Mouse (Mus musculus): Measurements from ENCODE around the gene Kars. TPM values are rescaled to one million over a fixed set of nuclear protein-coding genes. Genes with fewer than 3 reads are reported as not detected.

Kars gene
- polyA plus RNA-seq, 1 experiment from 2014 or later: 213 TPM

DNA sequence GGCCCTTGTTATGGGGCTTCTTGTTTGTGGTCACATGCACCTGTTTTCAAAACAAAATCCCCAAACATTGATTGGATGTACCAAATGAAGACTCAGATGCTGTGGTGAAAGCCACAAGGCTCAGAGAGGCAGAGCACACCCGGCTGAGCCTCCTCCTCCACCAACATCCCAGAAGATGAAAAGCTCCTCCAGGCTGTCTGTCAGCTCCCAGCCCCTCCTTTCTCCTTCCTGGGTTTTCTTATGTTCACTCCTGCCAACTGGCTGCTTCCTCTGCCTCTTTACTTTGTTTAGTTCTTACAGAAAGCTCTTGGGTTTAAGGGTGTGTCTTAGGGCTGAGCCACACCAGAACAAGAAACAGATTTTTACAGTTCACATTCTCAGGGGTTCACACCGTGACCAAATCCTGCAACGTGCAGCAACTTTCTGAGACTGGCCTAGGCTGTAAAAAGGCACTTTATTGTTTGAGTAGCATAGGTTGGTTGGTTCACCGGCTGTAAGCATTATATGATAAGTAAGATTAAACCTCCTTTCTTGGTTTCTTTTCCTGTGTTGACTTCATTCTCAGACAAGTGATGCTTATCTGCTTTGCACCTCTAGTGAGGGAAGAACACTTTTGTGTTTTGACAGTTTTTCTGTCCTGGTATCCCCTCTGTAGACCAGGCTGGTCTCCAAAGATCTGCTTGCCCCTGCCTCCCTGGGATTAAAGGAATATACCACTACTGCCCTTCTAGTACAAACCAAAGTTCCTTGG, 56.1 kb downstream of the Kars start:
- no peak overlapping the region for H3K4me3 ChIP-seq (ENCODE audit: low read length)
- H3K9ac ChIP-seq (replicated peaks; ENCODE audit: low read length): no peak overlapping the region
- no peaks in the 10 kb centered on the region for H3K27me3 ChIP-seq (ENCODE audit: insufficient read depth, low read length)
- H3K4me2 ChIP-seq (replicated peaks; ENCODE audit: low read depth, low read length): no peak overlapping the region
- 81% methylated on average over 4 of the region's 4 CpGs for WGBS
- ATAC-seq (ENCODE audit: low FRiP score, low TSS enrichment): no peak
- H3K9me3 ChIP-seq (ENCODE audit: low read length): no peaks in the 10 kb centered on the region
- peaks cover 48% of the 10 kb centered on the region for H3K36me3 ChIP-seq (ENCODE audit: insufficient read depth, low read length)
- H3K4me1 ChIP-seq (ENCODE audit: insufficient read depth, low read length): no peaks in the 10 kb centered on the region
- no peak overlapping the region for H3K27ac ChIP-seq (ENCODE audit: low read length)

DNA sequence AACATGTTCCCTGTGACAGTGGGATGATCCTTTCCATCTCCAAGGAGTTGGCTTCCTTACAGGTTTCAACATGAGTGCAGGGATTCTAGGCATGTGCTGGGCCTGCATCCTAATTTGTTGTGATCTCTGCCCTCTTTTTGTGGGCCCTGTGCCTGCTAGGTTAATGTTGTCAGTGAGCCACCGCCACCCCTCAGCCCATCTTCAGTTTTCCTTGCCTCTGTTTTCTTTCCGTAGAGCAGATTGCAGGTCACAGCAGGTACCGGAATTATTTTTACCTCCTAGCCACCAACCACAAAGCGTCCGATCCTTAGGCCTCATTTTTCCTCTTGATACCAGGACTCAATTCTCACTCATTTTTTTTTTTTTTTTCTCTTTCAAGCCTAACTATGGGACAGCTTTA, 59.2 kb downstream of the Kars start:
- ATAC-seq (ENCODE audit: low FRiP score, low TSS enrichment): no peak
- Histone ChIP-seq H3K36me3 (ENCODE audit: insufficient read depth, low read length) (peaks cover 51% of the 10 kb centered on the region), H3K27me3 (ENCODE audit: insufficient read depth, low read length) (no peaks in the 10 kb centered on the region), H3K4me2 (replicated peaks; ENCODE audit: low read depth, low read length) (no peak overlapping the region), H3K9ac (replicated peaks; ENCODE audit: low read length) (no peak overlapping the region), H3K9me3 (ENCODE audit: low read length) (no peaks in the 10 kb centered on the region), H3K27ac (ENCODE audit: low read length) (no peak overlapping the region), H3K4me1 (ENCODE audit: insufficient read depth, low read length) (no peaks in the 10 kb centered on the region), H3K4me3 (ENCODE audit: low read length) (no peak overlapping the region)
- 93% methylated on average over 5 of the region's 5 CpGs for WGBS

DNA sequence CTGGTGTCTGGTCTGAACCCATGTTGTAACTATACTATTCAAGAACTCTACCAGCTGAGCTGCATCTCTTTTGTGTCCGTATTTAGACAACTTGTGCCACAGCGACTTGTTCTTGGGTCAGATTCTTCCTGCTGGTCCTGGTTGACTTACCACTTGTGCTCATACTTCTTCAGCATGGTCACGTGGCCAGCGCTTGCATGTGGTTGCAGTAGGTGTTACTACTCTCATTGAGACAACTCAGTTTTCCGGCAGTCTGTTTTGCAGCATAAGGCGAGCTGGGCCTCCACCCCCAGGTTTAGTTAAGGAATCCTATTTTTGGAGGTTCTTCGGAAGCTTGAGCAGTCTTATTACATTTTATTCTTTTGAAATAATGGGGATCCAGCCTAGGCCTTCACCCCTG, 59.8 kb downstream of the Kars start:
- no peak for ATAC-seq (ENCODE audit: low FRiP score, low TSS enrichment)
- no peak overlapping the region for H3K4me2 ChIP-seq (replicated peaks; ENCODE audit: low read depth, low read length)
- no peak overlapping the region for H3K27ac ChIP-seq (ENCODE audit: low read length)
- H3K9me3 ChIP-seq (ENCODE audit: low read length): no peaks in the 10 kb centered on the region
- no peaks in the 10 kb centered on the region for H3K4me1 ChIP-seq (ENCODE audit: insufficient read depth, low read length)
- WGBS: 92% methylated on average over 7 of the region's 7 CpGs
- H3K4me3 ChIP-seq (ENCODE audit: low read length): no peak overlapping the region
- no peak overlapping the region for H3K9ac ChIP-seq (replicated peaks; ENCODE audit: low read length)
- no peaks in the 10 kb centered on the region for H3K27me3 ChIP-seq (ENCODE audit: insufficient read depth, low read length)
- peaks cover 46% of the 10 kb centered on the region for H3K36me3 ChIP-seq (ENCODE audit: insufficient read depth, low read length)

DNA sequence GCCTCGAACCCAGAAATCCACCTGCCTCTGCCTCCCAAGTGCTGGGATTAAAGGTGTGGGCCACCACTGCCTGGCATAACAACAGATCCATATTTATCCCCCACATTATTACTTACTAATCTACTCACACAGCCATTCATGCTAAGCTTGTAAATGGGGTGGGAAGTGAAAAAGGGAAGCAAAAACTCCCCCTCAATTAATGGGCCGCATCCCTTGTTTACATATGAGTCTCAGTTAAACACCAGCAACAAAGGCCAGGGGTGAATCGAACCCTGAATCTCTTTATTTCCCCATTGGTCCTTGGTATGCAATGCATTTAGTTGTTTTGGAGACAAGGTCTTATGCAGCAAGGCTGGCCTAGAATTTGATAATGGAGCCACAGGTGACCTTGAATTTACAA, 60.3 kb downstream of the Kars start:
- 80% methylated on average over 3 of the region's 3 CpGs for WGBS
- no peak for ATAC-seq (ENCODE audit: low FRiP score, low TSS enrichment)
- Histone ChIP-seq H3K27ac (ENCODE audit: low read length) (no peak overlapping the region), H3K4me3 (ENCODE audit: low read length) (no peak overlapping the region), H3K9ac (replicated peaks; ENCODE audit: low read length) (no peak overlapping the region), H3K36me3 (ENCODE audit: insufficient read depth, low read length) (peaks cover 44% of the 10 kb centered on the region), H3K4me1 (ENCODE audit: insufficient read depth, low read length) (no peaks in the 10 kb centered on the region), H3K9me3 (ENCODE audit: low read length) (no peaks in the 10 kb centered on the region), H3K27me3 (ENCODE audit: insufficient read depth, low read length) (no peaks in the 10 kb centered on the region), H3K4me2 (replicated peaks; ENCODE audit: low read depth, low read length) (no peak overlapping the region)

DNA sequence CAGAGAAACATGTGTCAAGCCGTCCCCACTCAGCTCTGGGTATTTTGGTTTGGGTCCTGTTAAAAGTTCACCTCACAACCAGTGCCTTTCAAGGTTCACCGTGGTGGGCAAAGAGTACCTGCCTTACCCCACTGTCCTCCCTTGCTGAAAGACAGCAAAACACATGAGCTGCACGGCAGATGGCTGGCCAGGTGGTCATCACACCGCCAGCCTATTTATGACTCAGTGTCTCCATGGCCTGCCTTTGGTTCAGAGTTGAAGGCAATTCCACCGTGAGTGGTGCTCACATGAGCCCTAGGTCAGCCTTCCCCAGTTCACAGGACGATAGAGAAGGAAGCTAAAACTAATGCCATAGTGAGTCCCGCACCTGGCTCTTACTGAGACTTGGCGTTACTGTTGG, 63.2 kb downstream of the Kars start:
- H3K27ac ChIP-seq (ENCODE audit: low read length): no peak overlapping the region
- H3K27me3 ChIP-seq (ENCODE audit: insufficient read depth, low read length): no peaks in the 10 kb centered on the region
- H3K9ac ChIP-seq (replicated peaks; ENCODE audit: low read length): no peak overlapping the region
- no peak overlapping the region for H3K4me2 ChIP-seq (replicated peaks; ENCODE audit: low read depth, low read length)
- H3K4me1 ChIP-seq (ENCODE audit: insufficient read depth, low read length): no peaks in the 10 kb centered on the region
- peaks cover 43% of the 10 kb centered on the region for H3K36me3 ChIP-seq (ENCODE audit: insufficient read depth, low read length)
- 89% methylated on average over 8 of the region's 8 CpGs for WGBS
- no peak overlapping the region for H3K4me3 ChIP-seq (ENCODE audit: low read length)
- no peaks in the 10 kb centered on the region for H3K9me3 ChIP-seq (ENCODE audit: low read length)
- no peak for ATAC-seq (ENCODE audit: low FRiP score, low TSS enrichment)

DNA sequence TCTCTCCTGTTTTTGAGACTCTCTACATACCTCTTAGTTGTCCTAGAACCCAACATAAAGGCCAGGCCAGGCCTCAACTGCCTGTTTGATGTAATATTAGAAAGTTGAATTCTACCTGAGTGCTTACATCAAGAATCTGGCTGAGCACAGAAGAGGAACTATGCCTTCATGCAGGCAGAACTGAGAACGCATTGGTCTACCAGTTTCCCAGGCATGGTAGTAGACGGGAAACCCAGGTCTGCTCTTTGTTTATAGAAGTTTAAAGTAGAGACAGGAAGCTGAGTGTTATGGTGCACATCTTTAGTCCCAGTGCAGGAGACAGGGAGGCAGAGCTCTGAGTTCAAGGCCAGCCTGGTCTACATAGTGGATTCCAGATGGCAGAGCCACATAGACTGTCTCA, 64.0 kb downstream of the Kars start:
- H3K4me3 ChIP-seq (ENCODE audit: low read length): no peak overlapping the region
- no peaks in the 10 kb centered on the region for H3K27me3 ChIP-seq (ENCODE audit: insufficient read depth, low read length)
- no peak overlapping the region for H3K4me2 ChIP-seq (replicated peaks; ENCODE audit: low read depth, low read length)
- no peak for ATAC-seq (ENCODE audit: low FRiP score, low TSS enrichment)
- no peaks in the 10 kb centered on the region for H3K4me1 ChIP-seq (ENCODE audit: insufficient read depth, low read length)
- H3K9me3 ChIP-seq (ENCODE audit: low read length): no peaks in the 10 kb centered on the region
- H3K9ac ChIP-seq (replicated peaks; ENCODE audit: low read length): no peak overlapping the region
- H3K36me3 ChIP-seq (ENCODE audit: insufficient read depth, low read length): peaks cover 43% of the 10 kb centered on the region
- WGBS: 89% methylated on average over 2 of the region's 2 CpGs
- H3K27ac ChIP-seq (ENCODE audit: low read length): no peak overlapping the region

DNA sequence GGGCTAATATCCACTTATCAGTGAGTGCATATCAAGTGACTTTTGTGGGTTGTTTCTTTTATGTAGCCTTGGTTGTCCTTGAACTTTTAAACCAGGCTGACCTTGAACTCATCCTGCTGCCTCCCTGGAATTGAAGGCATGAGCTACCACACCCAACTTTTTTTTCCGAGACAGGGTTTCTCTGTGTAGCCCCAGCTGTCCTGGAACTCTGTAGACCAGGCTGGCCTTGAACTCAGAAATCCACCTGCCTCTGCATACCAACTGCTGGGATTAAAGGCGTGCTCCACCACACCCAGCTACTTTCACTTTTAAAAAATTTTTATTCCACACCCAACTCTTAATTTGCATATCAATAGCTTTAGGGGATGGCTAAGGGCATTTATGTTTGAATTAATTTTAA, 67.6 kb downstream of the Kars start:
- no peak for ATAC-seq (ENCODE audit: low FRiP score, low TSS enrichment)

More for the DNA sequence above, 67.6 kb downstream of the Kars start:
- WGBS: 89% methylated on average over 2 of the region's 2 CpGs
- Histone ChIP-seq H3K9ac (replicated peaks; ENCODE audit: low read length) (no peak overlapping the region), H3K36me3 (ENCODE audit: insufficient read depth, low read length) (peaks cover 31% of the 10 kb centered on the region), H3K4me3 (ENCODE audit: low read length) (no peak overlapping the region), H3K4me2 (replicated peaks; ENCODE audit: low read depth, low read length) (no peak overlapping the region), H3K4me1 (ENCODE audit: insufficient read depth, low read length) (peaks cover 13% of the 10 kb centered on the region), H3K9me3 (ENCODE audit: low read length) (no peaks in the 10 kb centered on the region), H3K27ac (ENCODE audit: low read length) (no peak overlapping the region), H3K27me3 (ENCODE audit: insufficient read depth, low read length) (no peaks in the 10 kb centered on the region)

Other genes starting within 250 kb of the Kars start
- gene Cfdp1, start 157.0 kb downstream of the Kars start, polyA plus RNA-seq (2015; fragmentation: Nextera tagmentation; extraction: Ambion mirVana): 220 and 232 TPM in 2 replicates
- 10.6 and 13.7 TPM in 2 replicates for gene Tmem170, start 134.6 kb downstream of the Kars start, polyA plus RNA-seq (2015; fragmentation: Nextera tagmentation; extraction: Ambion mirVana)
- gene Chst5, start 100.9 kb downstream of the Kars start, polyA plus RNA-seq (2015; fragmentation: Nextera tagmentation; extraction: Ambion mirVana): 1.3 and 1.9 TPM in 2 replicates
- gene Tmem231, start 77.4 kb downstream of the Kars start, polyA plus RNA-seq (2015; fragmentation: Nextera tagmentation; extraction: Ambion mirVana): 20.7 and 24.6 TPM in 2 replicates
- 197 and 202 TPM in 2 replicates for gene Gabarapl2, start 70.6 kb downstream of the Kars start, polyA plus RNA-seq (2015; fragmentation: Nextera tagmentation; extraction: Ambion mirVana)
- 11.7 and 12.0 TPM in 2 replicates for gene Adat1, start 19.0 kb downstream of the Kars start, polyA plus RNA-seq (2015; fragmentation: Nextera tagmentation; extraction: Ambion mirVana)
- 26.8 and 27.9 TPM in 2 replicates for gene Terf2ip, start 75 bp upstream of the Kars start, polyA plus RNA-seq (2015; fragmentation: Nextera tagmentation; extraction: Ambion mirVana)
- gene Gm6793, start 3.7 kb upstream of the Kars start, polyA plus RNA-seq (2015; fragmentation: Nextera tagmentation; extraction: Ambion mirVana): 0.75 and 0.78 TPM in 2 replicates